Mouse (Mus musculus): ENCODE data around the gene Cenpb.

DNA sequence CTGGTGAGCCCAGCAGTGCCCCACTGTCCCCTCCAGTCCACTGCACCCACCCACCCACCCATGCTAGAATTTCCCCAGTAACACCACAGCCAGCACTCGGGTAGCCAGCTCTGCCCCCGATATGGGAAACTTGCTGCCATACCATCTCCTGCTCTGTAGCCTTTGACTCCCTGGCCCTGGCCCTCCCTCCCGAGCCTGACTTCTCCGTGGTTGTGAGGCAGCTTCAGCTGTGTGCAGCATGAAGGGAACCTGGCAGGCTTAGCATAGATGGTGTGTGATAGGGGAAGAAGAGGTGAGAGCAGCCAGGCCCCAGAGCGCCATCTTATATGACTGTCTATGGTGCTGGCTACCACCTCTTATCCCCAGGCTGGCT is 39.3 kb downstream of the Cenpb start:
- no peak for TF ChIP-seq CTCF (IDR thresholded peaks at IDR 0.05; ENCODE audit: extremely low read depth, insufficient read depth, insufficient read length, insufficient replicate concordance)
- TF ChIP-seq POLR2A (IDR thresholded peaks at IDR 0.05; ENCODE audit: low read depth, low read length) = no peak
